Mouse (Mus musculus) embryonic facial prominence, embryonic 15.5 days (tissue): ENCODE measurements at regions not wholly inside any gene's neighbourhood (a gene's known extent, or its start where the extent isn't known, plus 50 kb on each side); places are given as distances from the start of the nearest gene placed in this dataset.
A peak's percentile ranks its signal among the peaks of the same experiment; 100 is the strongest.

Experiments used
- ATAC-seq: fragments of 200-750 bp; cut with Nextera tagmentation; 2 replicates; pipeline ENCODE4 v1.8.0; 2017; ENCODE audit warnings: low read depth, moderate TSS enrichment; ENCODE audit not compliant: insufficient number of reproducible peaks, low FRiP score, low TSS enrichment
- H3K27ac ChIP-seq: fragments of 300-500 bp; sonication (generic); replicated peaks from 2 replicates; pipeline ENCODE4 v1.5.1; 2015; ENCODE audit warnings: mild to moderate bottlenecking, inconsistent platforms
- H3K27me3 ChIP-seq: fragments of 300-500 bp; sonication (generic); 2 replicates; pipeline ENCODE4 v1.6.1; 2015; ENCODE audit warnings: inconsistent platforms
- H3K36me3 ChIP-seq: fragments of 300-500 bp; sonication (generic); 2 replicates; pipeline ENCODE4 v1.6.1; 2015; ENCODE audit warnings: mild to moderate bottlenecking, inconsistent platforms
- H3K4me1 ChIP-seq: fragments of 300-500 bp; sonication (generic); 2 replicates; pipeline ENCODE4 v1.6.1; 2015; ENCODE audit warnings: inconsistent platforms
- H3K4me2 ChIP-seq: fragments of 300-500 bp; sonication (generic); replicated peaks from 2 replicates; pipeline ENCODE4 v1.6.1; 2015; ENCODE audit warnings: mild to moderate bottlenecking, inconsistent platforms
- H3K4me3 ChIP-seq: fragments of 300-500 bp; sonication (generic); replicated peaks from 2 replicates; pipeline ENCODE4 v1.5.1; 2015; ENCODE audit warnings: mild to moderate bottlenecking, inconsistent platforms
- H3K9ac ChIP-seq: fragments of 300-500 bp; sonication (generic); 2 replicates; pipeline ENCODE4 v1.6.1; 2015; ENCODE audit warnings: inconsistent platforms
- H3K9me3 ChIP-seq: fragments of 300-500 bp; sonication (generic); replicated peaks from 2 replicates; pipeline ENCODE4 v1.6.1; 2016; ENCODE audit warnings: inconsistent platforms
- WGBS: fragments of 180-500 bp; shearing (Covaris S2); methylation state at CpG from one replicate; pipeline ENCODE4 v1.1.7; 2015; 5-methylcytosine and 5-hydroxymethylcytosine counted together

DNA sequence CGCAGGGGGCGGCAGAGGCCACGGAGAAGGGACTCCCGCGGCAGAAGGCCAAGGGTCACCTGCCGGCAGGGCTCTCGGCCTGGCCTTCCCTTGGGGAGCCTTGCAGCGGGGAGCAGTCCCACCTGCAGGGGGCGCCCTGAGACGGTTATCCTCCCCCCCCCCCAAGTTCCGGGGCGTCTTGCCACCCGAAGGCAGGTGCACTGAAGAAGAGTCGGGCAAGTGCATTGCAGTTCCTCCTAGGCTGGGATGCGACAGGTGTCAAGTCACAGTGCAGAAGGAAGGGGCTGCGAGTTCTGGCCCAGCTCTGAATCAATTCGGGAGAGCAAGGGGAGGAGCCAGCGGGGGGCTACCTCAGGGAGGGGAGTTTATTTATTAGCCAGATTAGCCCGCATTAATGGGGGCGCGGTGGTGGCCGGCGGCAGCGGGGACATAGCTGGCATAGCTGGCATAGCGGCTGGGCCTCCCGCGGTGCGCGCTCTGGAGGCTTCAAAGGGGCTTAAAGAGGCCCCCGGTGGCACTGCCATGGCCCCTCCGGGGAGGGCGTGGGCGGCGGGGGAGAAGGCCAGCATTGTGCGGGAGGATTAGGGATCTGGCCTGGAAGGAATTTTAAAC is 71.9 kb upstream of the 1600014C23Rik start:
- Histone ChIP-seq H3K9me3 (no peaks in the 10 kb centered on the region; the same call in 1 of the 2 replicates), H3K9ac (no peak overlapping the region), H3K4me1 (peaks cover 31% of the 10 kb centered on the region), H3K4me2 (peak overlapping the region; percentile 27), H3K27ac (no peak overlapping the region), H3K36me3 (no peaks in the 10 kb centered on the region), H3K27me3 (peaks cover 12% of the 10 kb centered on the region), H3K4me3 (no peak overlapping the region)
- no peak for ATAC-seq
- WGBS = 4% methylated on average over 35 of the region's 35 CpGs

- Histone ChIP-seq H3K4me2 (no peak overlapping the region), H3K36me3 (no peaks in the 10 kb centered on the region), H3K27me3 (peaks cover 12% of the 10 kb centered on the region), H3K9ac (no peak overlapping the region), H3K4me1 (peaks cover 36% of the 10 kb centered on the region), H3K27ac (no peak overlapping the region), H3K9me3 (peaks cover 5% of the 10 kb centered on the region; the same call in 1 of the 2 replicates), H3K4me3 (no peak overlapping the region)
- 79% methylated on average over 8 of the region's 8 CpGs for WGBS
- ATAC-seq = no peak
Measured at GRCm38 (mm10) chr17:45803331-45803730, 69.7 kb upstream of the 1600014C23Rik start.

DNA sequence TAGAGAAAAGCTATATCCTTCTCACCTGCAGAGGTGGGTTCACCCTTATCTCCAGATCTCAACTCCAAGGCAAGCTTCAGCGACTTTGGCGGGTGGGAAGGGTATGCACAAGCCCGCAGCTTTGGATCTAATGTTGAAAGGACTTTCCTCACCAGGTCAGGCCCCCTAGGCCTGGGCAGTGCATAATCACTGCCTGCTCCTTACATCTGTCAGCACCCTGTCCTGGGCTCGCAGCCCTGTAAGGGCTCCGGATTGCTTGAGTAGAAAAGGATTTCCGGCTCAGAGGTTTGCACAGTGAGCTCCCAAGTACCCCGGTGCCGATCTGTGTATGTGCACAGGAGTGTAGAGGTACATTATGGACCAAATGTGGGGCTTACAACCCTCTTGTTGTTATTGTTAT is 68.8 kb upstream of the 1600014C23Rik start:
- Histone ChIP-seq H3K9me3 (peaks cover 5% of the 10 kb centered on the region; the same call in 1 of the 2 replicates), H3K4me2 (no peak overlapping the region), H3K9ac (no peak overlapping the region), H3K27ac (no peak overlapping the region), H3K4me3 (no peak overlapping the region), H3K27me3 (peaks cover 12% of the 10 kb centered on the region), H3K36me3 (no peaks in the 10 kb centered on the region), H3K4me1 (peaks cover 29% of the 10 kb centered on the region)
- no peak for ATAC-seq
- WGBS = 68% methylated on average over 8 of the region's 8 CpGs

- WGBS = 87% methylated on average over 1 of the region's 1 CpGs
- Histone ChIP-seq H3K9me3 (peaks cover 5% of the 10 kb centered on the region; the same call in 1 of the 2 replicates), H3K27ac (no peak overlapping the region), H3K27me3 (0 out of 2 replicates have a peak, but pooled peaks cover 5% of the 10 kb centered on the region), H3K36me3 (no peaks in the 10 kb centered on the region), H3K4me2 (no peak overlapping the region), H3K9ac (no peak overlapping the region), H3K4me1 (peaks cover 5% of the 10 kb centered on the region), H3K4me3 (no peak overlapping the region)
- no peak for ATAC-seq
Measured at GRCm38 (mm10) chr17:45799725-45800124, 66.1 kb upstream of the 1600014C23Rik start.

DNA sequence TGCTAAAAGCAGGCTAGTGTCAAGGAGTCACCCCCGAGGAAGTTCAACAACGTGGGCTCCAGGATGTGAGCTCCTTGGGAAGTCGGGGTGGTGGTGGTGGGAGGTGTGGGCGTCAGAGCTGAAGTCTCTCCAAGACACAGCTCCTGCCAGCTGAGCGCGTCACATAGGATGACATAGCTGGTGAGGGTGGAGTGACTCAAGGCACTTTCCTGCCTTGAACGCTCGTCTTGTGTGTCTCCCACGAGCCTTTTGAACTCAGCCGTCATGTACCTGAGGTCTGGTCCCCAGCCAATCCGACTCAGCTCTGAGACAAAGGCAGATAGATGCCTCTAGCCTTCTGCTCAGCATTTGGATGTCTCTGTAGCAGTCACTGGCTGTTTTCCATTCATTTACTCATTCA is 65.4 kb upstream of the 1600014C23Rik start:
- H3K4me2 ChIP-seq = no peak overlapping the region
- no peaks in the 10 kb centered on the region for H3K36me3 ChIP-seq
- H3K9me3 ChIP-seq = peaks cover 5% of the 10 kb centered on the region; the same call in 1 of the 2 replicates
- no peak overlapping the region for H3K27ac ChIP-seq
- no peak overlapping the region for H3K4me3 ChIP-seq
- WGBS = 55% methylated on average over 11 of the region's 11 CpGs
- H3K27me3 ChIP-seq = no peaks in the 10 kb centered on the region
- ATAC-seq = no peak
- H3K9ac ChIP-seq = no peak overlapping the region
- H3K4me1 ChIP-seq = peaks cover 5% of the 10 kb centered on the region; the same call in 1 of the 2 replicates

DNA sequence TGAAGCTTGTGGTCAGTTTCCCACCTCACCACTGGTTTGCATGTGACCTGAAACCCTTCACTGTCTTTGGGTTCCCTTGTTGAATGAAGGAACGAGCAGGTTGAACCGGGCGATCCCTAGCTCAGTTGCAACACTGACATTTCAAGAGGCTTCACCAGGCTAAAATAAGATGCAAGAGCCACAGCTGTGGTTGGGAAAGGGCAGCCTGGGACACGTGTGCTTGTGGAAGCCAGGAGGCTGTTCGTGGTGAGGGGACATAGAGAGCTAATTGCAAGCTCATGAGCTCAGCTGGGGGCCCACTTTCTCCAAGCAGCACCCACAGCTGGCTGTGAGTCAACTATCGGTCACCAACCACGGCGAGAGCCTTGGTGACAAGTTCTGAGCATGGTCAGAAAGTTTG is 64.8 kb upstream of the 1600014C23Rik start:
- no peaks in the 10 kb centered on the region for H3K27me3 ChIP-seq
- H3K4me2 ChIP-seq = no peak overlapping the region
- peaks cover 5% of the 10 kb centered on the region; the same call in 1 of the 2 replicates for H3K9me3 ChIP-seq
- no peak for ATAC-seq
- WGBS = 60% methylated on average over 8 of the region's 8 CpGs
- H3K4me1 ChIP-seq = peaks cover 5% of the 10 kb centered on the region; the same call in 1 of the 2 replicates
- no peaks in the 10 kb centered on the region for H3K36me3 ChIP-seq
- H3K27ac ChIP-seq = no peak overlapping the region
- H3K4me3 ChIP-seq = no peak overlapping the region
- H3K9ac ChIP-seq = no peak overlapping the region

DNA sequence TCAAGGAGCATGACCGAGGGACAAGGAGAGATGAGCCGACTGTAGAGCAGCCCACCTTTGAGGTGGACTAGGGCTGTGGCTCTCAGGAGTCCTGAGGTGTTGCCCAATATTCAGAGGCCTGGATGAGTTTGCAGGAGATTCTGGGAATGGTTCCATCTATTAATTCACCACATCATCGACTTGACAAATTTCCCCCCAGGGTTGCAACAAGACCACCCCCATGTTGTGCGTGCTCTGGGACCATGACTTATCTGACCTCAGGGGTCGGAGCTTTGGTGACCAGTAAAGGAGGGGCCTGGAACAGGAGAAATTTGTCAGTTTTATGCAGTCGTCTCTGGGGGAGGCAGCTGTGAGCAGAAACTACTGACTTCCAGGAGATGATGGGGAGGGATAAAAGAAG is 63.5 kb upstream of the 1600014C23Rik start:
- Histone ChIP-seq H3K4me2 (no peak overlapping the region), H3K27me3 (no peaks in the 10 kb centered on the region), H3K4me1 (peaks cover 5% of the 10 kb centered on the region; the same call in 1 of the 2 replicates), H3K36me3 (no peaks in the 10 kb centered on the region), H3K9me3 (peaks cover 5% of the 10 kb centered on the region; the same call in 1 of the 2 replicates), H3K4me3 (no peak overlapping the region), H3K27ac (no peak overlapping the region), H3K9ac (no peak overlapping the region)
- 46% methylated on average over 6 of the region's 6 CpGs for WGBS
- no peak for ATAC-seq

- Histone ChIP-seq H3K9ac (no peak overlapping the region), H3K27ac (no peak overlapping the region), H3K4me1 (peaks cover 16% of the 10 kb centered on the region), H3K4me3 (no peak overlapping the region), H3K27me3 (no peaks in the 10 kb centered on the region), H3K36me3 (no peaks in the 10 kb centered on the region), H3K9me3 (no peaks in the 10 kb centered on the region), H3K4me2 (no peak overlapping the region)
- no peak for ATAC-seq
- WGBS = 84% methylated on average over 7 of the region's 7 CpGs
Measured at GRCm38 (mm10) chr17:45794926-45795325, 61.3 kb upstream of the 1600014C23Rik start.

- no peaks in the 10 kb centered on the region for H3K27me3 ChIP-seq
- no peak for ATAC-seq
- no peaks in the 10 kb centered on the region for H3K9me3 ChIP-seq
- H3K4me1 ChIP-seq = peaks cover 26% of the 10 kb centered on the region
- H3K36me3 ChIP-seq = no peaks in the 10 kb centered on the region
- no peak overlapping the region for H3K4me3 ChIP-seq
- H3K9ac ChIP-seq = no peak overlapping the region
- no peak overlapping the region for H3K27ac ChIP-seq
- H3K4me2 ChIP-seq = no peak overlapping the region
- WGBS = 72% methylated on average over 8 of the region's 8 CpGs
Measured at GRCm38 (mm10) chr17:45790959-45791520, 57.4 kb upstream of the 1600014C23Rik start.

GRCm38 (mm10) chr17:45789777-45790176 is 56.1 kb upstream of the 1600014C23Rik start:
- no peak overlapping the region for H3K4me2 ChIP-seq
- H3K9ac ChIP-seq = no peak overlapping the region
- peak; percentile 57 for ATAC-seq
- 38% methylated on average over 6 of the region's 6 CpGs for WGBS
- no peaks in the 10 kb centered on the region for H3K9me3 ChIP-seq
- H3K27me3 ChIP-seq = no peaks in the 10 kb centered on the region
- peak overlapping the region; percentile 68 for H3K27ac ChIP-seq
- H3K4me3 ChIP-seq = no peak overlapping the region
- H3K4me1 ChIP-seq = peaks cover 33% of the 10 kb centered on the region
- H3K36me3 ChIP-seq = no peaks in the 10 kb centered on the region

GRCm38 (mm10) chr17:45784905-45785304 is 51.3 kb upstream of the 1600014C23Rik start:
- H3K27me3 ChIP-seq = no peaks in the 10 kb centered on the region
- no peak for ATAC-seq
- H3K4me1 ChIP-seq = peaks cover 32% of the 10 kb centered on the region
- no peak overlapping the region for H3K9ac ChIP-seq
- no peaks in the 10 kb centered on the region for H3K9me3 ChIP-seq
- 61% methylated on average over 10 of the region's 10 CpGs for WGBS
- no peak overlapping the region for H3K4me3 ChIP-seq
- no peak overlapping the region for H3K4me2 ChIP-seq
- H3K27ac ChIP-seq = no peak overlapping the region
- H3K36me3 ChIP-seq = no peaks in the 10 kb centered on the region

DNA sequence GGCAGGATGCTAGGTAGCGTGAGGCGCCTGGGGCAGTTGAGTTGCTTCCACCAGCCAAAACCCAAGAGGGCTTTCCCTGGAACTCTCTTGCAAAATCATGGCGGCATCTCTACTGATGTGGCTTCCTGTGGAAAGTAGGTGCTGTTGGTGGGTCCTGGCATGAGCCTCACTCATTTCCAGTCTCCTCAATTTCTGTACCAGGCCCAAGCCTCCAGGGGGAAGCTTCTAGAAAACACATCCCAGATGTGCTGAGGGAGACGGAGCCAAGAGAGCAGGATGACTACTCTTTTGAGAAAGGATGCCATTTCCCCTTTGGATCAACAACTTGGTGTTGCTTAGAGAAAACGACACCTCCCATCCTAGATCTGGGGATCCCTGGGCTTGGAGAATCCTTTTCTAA is 50.9 kb upstream of the 1600014C23Rik start:
- Histone ChIP-seq H3K36me3 (no peaks in the 10 kb centered on the region), H3K9me3 (no peaks in the 10 kb centered on the region), H3K27ac (no peak overlapping the region), H3K4me2 (no peak overlapping the region), H3K4me3 (no peak overlapping the region), H3K4me1 (peaks cover 28% of the 10 kb centered on the region), H3K27me3 (no peaks in the 10 kb centered on the region), H3K9ac (no peak overlapping the region)
- ATAC-seq = peak; percentile 60; the same call in 1 of the 2 replicates
- WGBS = 67% methylated on average over 5 of the region's 5 CpGs
